Mouse (Mus musculus) cerebellum, adult 2 months (tissue): Measurements from ENCODE around the gene Zbtb1.

Experiments used
- CTCF ChIP-seq: fragments of 200-500 bp; IDR thresholded peaks from 2 replicates; pipeline ENCODE4 v1.5.1; 2011; ENCODE audit warnings: low read depth, mild to moderate bottlenecking, control low read depth, low read length, moderate library complexity, borderline replicate concordance; ENCODE audit not compliant: insufficient read depth
- POLR2A ChIP-seq: fragments of 200-500 bp; IDR thresholded peaks from 2 replicates; pipeline ENCODE4 v1.6.1; 2011; ENCODE audit warnings: low read length, control low read depth, borderline replicate concordance; ENCODE audit not compliant: insufficient read depth

DNA sequence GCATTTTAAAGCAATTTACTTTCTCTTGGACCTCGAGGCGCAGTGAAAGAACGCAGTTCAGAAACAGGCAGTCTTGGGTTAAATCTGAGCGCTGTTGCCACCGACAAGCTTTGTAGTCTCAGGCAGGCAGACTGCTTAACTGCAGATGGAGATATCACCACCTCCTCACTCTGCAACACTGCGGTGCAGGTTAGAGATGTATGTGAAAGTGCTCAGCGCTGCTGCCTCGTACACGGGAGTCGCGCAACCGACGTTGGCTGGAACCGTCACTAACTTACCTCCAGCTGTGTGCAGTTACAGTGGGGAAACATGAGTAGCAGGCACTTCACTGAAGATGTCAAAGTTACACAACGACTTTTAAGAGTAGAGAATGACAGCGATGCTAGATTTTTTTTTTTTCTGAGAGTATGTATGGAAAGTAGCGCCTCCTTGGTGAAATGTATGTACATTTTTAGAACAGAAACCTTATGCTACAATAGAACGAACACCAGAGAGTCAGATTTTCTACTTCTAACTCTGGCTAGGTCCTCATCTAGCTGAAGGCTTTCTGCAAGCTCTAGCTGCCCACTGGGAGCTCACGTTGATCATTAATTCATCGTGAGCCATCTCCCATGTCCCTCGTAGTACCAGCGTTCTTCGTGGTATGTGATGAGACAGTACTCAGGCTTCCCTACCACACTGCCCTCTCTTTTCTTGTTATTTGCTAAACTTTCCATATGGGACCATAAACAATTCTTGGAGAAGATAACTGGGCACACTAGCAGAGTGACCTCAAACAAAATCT, 43.4 kb upstream of the Zbtb1 start:
- TF ChIP-seq CTCF (no peak), POLR2A (no peak)
